In the genomic region with DNA sequence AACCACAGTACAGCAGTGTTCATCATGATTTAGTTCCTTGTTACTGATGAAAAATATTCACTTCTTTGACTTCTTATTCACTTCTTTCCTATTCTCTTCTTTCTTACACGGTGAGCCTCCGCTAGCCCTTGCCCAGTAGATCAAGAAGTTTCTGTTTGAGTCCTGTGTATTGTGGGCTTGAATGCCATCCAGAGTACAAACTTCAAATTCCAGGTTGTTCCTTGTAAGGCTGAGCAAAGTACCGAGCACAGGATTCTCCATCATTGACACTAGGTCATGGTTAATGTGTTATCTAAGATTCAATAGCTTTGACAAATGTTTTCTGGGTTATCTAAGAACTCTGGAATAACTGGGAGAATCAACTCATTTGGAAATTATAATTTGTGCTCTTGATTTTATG, we compare ENCODE assay signal across 27 mouse cellular contexts. TPM values are rescaled to one million over a fixed set of nuclear protein-coding genes. Genes with fewer than 3 reads are reported as not detected.
DNase-seq lines count a peak whose midpoint lies in the region; ATAC-seq and TF ChIP-seq lines count a peak whose summit lies in the region.
"Had no signal": no experiment of that assay in that cellular context is flagged by ENCODE, and none has a peak within 500 bp of the region (broad histone marks: within the 10 kb centered on the region; RNA-seq: fewer than 3 reads in every experiment).

No protein-coding gene starts in this region.

- H3K27me3 ChIP-seq in kidney, embryonic 16.5 days (ENCODE audit: insufficient read depth, low read length): no peaks in the 10 kb centered on the region
- no peaks in the 10 kb centered on the region for H3K27me3 ChIP-seq in liver, adult 2 months (ENCODE audit: control insufficient read depth, insufficient read depth, low read length)
- no peaks in the 10 kb centered on the region for H3K27me3 ChIP-seq in liver, embryonic 11.5 days (replicated peaks; ENCODE audit: control insufficient read depth, insufficient read depth, low read length)
- H3K27me3 ChIP-seq: embryonic facial prominence, embryonic 13.5 days; forebrain, embryonic 13.5 days; heart, embryonic 13.5 days had no signal

- H3K27ac ChIP-seq in kidney, embryonic 16.5 days (ENCODE audit: low read length): no peak overlapping the region
- no peak overlapping the region for H3K27ac ChIP-seq in liver, adult 2 months (replicated peaks; ENCODE audit: insufficient read depth, low read depth, low read length)
- H3K27ac ChIP-seq in liver, embryonic 11.5 days (ENCODE audit: low read depth, low read length): no peak overlapping the region
- H3K27ac ChIP-seq: embryonic facial prominence, embryonic 10.5 days; embryonic facial prominence, embryonic 13.5 days; forebrain, embryonic 13.5 days; heart, adult 2 months; heart, embryonic 10.5 days; hindbrain, embryonic 14.5 days had no signal

- no peaks in the 10 kb centered on the region for H3K79me2 ChIP-seq in liver, adult 2 months (ENCODE audit: control insufficient read depth, insufficient read depth, low read length)

- TF ChIP-seq POLR2A in liver, adult 2 months (IDR thresholded peaks at IDR 0.05; ENCODE audit: extremely low read depth, insufficient read depth, low read length): no peak

- no peaks in the 10 kb centered on the region for H3K4me1 ChIP-seq in kidney, embryonic 16.5 days (ENCODE audit: insufficient read depth, low read length)
- peaks cover 19% of the 10 kb centered on the region for H3K4me1 ChIP-seq in liver, adult 2 months (ENCODE audit: control insufficient read depth, insufficient read depth, low read length)
- no peaks in the 10 kb centered on the region; the same call in 1 of the 2 replicates for H3K4me1 ChIP-seq in liver, embryonic 11.5 days (replicated peaks; ENCODE audit: control insufficient read depth, insufficient read depth, low read length)

- no peak overlapping the region for H3K9ac ChIP-seq in kidney, embryonic 16.5 days (replicated peaks; ENCODE audit: low read length)
- H3K9ac ChIP-seq in liver, adult 2 months (ENCODE audit: low read depth, low read length): no peak overlapping the region
- no peak overlapping the region for H3K9ac ChIP-seq in liver, embryonic 11.5 days (ENCODE audit: low read depth, low read length)
- H3K9ac ChIP-seq: embryonic facial prominence, embryonic 13.5 days; forebrain, embryonic 13.5 days; heart, embryonic 13.5 days; hindbrain, embryonic 14.5 days had no signal

- 79% methylated on average over 3 of the region's 3 CpGs for WGBS in kidney, embryonic 16.5 days
- 19% methylated on average over 3 of the region's 3 CpGs for WGBS in liver, adult 2 months
- WGBS in liver, embryonic 11.5 days: 83% methylated on average over 3 of the region's 3 CpGs

- no peak for ATAC-seq in kidney, embryonic 16.5 days (ENCODE audit: low FRiP score, low TSS enrichment)
- no peak for ATAC-seq in liver, embryonic 11.5 days (replicated peaks; ENCODE audit: low FRiP score)
- ATAC-seq: activated CD4-positive, CD25-positive, alpha-beta regulatory T cell, adult 4 months; forebrain, embryonic 13.5 days; forebrain, embryonic 16.5 days had no signal

- TF ChIP-seq CTCF in liver, adult 2 months (IDR thresholded peaks at IDR 0.05; ENCODE audit: low read depth, low read length): no peak

- no peak overlapping the region for H3K4me3 ChIP-seq in kidney, embryonic 16.5 days (ENCODE audit: low read length)
- H3K4me3 ChIP-seq in liver, adult 2 months (ENCODE audit: insufficient read depth, low read depth, low read length): no peak overlapping the region
- no peak overlapping the region for H3K4me3 ChIP-seq in liver, embryonic 11.5 days (ENCODE audit: low read depth, low read length)
- H3K4me3 ChIP-seq: embryonic facial prominence, embryonic 10.5 days; embryonic facial prominence, embryonic 13.5 days; erythroblast, embryonic 14.5 days; forebrain, embryonic 13.5 days; heart, adult 2 months; heart, embryonic 10.5 days; heart, embryonic 13.5 days had no signal

- H3K36me3 ChIP-seq in kidney, embryonic 16.5 days (ENCODE audit: insufficient read depth, low read length): no peaks in the 10 kb centered on the region
- peaks cover 10% of the 10 kb centered on the region for H3K36me3 ChIP-seq in liver, adult 2 months (ENCODE audit: control insufficient read depth, insufficient read depth, low read length)
- no peaks in the 10 kb centered on the region for H3K36me3 ChIP-seq in liver, embryonic 11.5 days (ENCODE audit: control insufficient read depth, insufficient read depth, low read length)
- H3K36me3 ChIP-seq: embryonic facial prominence, embryonic 10.5 days; embryonic facial prominence, embryonic 13.5 days had no signal

- peak; percentile 67 for DNase-seq in kidney, adult 11 months
- no peak for DNase-seq in kidney, postnatal 4 days
- peak; percentile 90 for DNase-seq in kidney, adult 9 months
- peak; percentile 87 for DNase-seq in liver, adult 2 months (ENCODE audit: extremely low read depth, low read depth, low spot score)
- no peak for DNase-seq in liver, embryonic 11.5 days (ENCODE audit: low spot score)
- DNase-seq: adrenal gland, adult 8-10 months; adrenal gland, postnatal 25 days; cerebellum, adult 11-12 months; cerebellum, adult 8-10 months; cerebellum, postnatal 10 days; cerebellum, postnatal 36 days; embryo, embryonic 11 days; gastrocnemius, postnatal 10 days; gastrocnemius, postnatal 36 days; heart, adult 2 months; heart, postnatal 14 days; heart, postnatal 4 days had no signal

- H3K9me3 ChIP-seq in kidney, embryonic 16.5 days (ENCODE audit: low read length): no peaks in the 10 kb centered on the region
- no peaks in the 10 kb centered on the region for H3K9me3 ChIP-seq in liver, embryonic 11.5 days (ENCODE audit: control insufficient read depth, low read length)
- H3K9me3 ChIP-seq: embryonic facial prominence, embryonic 10.5 days; embryonic facial prominence, embryonic 13.5 days; forebrain, embryonic 13.5 days; heart, embryonic 10.5 days; heart, embryonic 13.5 days had no signal

- H3K4me2 ChIP-seq in kidney, embryonic 16.5 days (replicated peaks; ENCODE audit: low read depth, low read length): no peak overlapping the region
- H3K4me2 ChIP-seq in liver, embryonic 11.5 days: no peak overlapping the region
- H3K4me2 ChIP-seq: embryonic facial prominence, embryonic 13.5 days; forebrain, embryonic 13.5 days; heart, embryonic 13.5 days; hindbrain, embryonic 14.5 days had no signal

RNA-seq across cellular contexts. Expression of gene Manba, which starts 25.0 kb away (rescaled TPM):
- polyA plus RNA-seq in kidney, embryonic 16.5 days (2015; fragmentation: Nextera tagmentation; extraction: Ambion mirVana): 36.5 and 39.6 TPM in 2 replicates
- total RNA-seq in liver, adult 2 months (2014; rRNA removed): 14.2 and 14.7 TPM in 2 replicates
- polyA plus RNA-seq in liver, adult 2 months (2012; rRNA removed): 3.7 and 3.8 TPM in 2 replicates
- 9.7 TPM in 2 replicates for polyA plus RNA-seq in liver, embryonic 11.5 days (2014; fragmentation: Nextera tagmentation; extraction: Ambion mirVana)
- polyA plus RNA-seq: erythroblast, embryonic 14.5 days had no signal

Comparison
In these comparisons a context has a peak if more than half of its experiments do, and no peak if none do; other contexts are left out.
1. DNase-seq: peak in kidney, adult 11 months (single experiment), kidney, adult 9 months (single experiment) and liver, adult 2 months (single experiment); none in kidney, postnatal 4 days (0 of 2) and liver, embryonic 11.5 days (single experiment).